Mouse (Mus musculus) ES-Bruce4 (cell line): Measurements from ENCODE around the gene Cox16.

Experiments used
- EP300 ChIP-seq: IDR thresholded peaks from 2 replicates; pipeline ENCODE4 v1.6.1; 2011; ENCODE audit warnings: low read depth, low read length; ENCODE audit not compliant: insufficient read depth
- POLR2A ChIP-seq: IDR thresholded peaks from one replicate; pipeline ENCODE4 v1.8.1; 2011; ENCODE audit warnings: low read length; ENCODE audit not compliant: insufficient read depth

DNA sequence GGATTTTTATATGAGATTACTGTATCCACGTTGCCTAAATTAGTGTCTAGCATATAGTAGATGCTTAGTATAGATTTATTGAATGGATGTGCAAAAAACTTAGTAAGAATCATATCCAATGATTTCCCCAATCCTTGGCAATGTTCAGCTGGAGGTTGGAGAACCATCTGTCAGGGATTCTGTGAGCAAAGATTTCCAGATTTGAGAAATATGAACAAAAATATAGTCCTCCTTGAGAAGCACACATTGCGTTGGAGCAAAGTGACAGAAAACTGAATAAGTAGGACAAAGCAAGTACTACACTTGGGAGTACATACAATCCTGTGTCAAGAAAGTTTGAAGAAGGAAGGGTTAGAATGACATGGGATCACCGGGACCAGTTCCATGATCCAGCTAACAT lies 160.8 kb downstream of the Cox16 start:
- TF ChIP-seq EP300 (no peak), POLR2A (no peak)
